Mouse (Mus musculus): Measurements from ENCODE around the gene Baz2a. TPM values are rescaled to one million over a fixed set of nuclear protein-coding genes. Genes with fewer than 3 reads are reported as not detected.

Gene Baz2a
- polyA plus RNA-seq, 1 experiment from 2014 or later = 26.2 TPM

- no peak for ATAC-seq (ENCODE audit: insufficient read depth)
Observed at GRCm38 (mm10) chr10:128177316-128177715, 85.9 kb downstream of the Baz2a start.

More at GRCm38 (mm10) chr10:128177316-128177715, 85.9 kb downstream of the Baz2a start:
- DNase-seq = no peak
- 81% methylated on average over 4 of the region's 4 CpGs for WGBS
- Histone ChIP-seq H3K27ac (ENCODE audit: low read depth) (no peak overlapping the region), H3K9ac (no peak overlapping the region), H3K4me3 (ENCODE audit: low read depth, low read length) (no peak overlapping the region), H3K4me2 (no peak overlapping the region), H3K36me3 (ENCODE audit: insufficient read depth) (no peaks in the 10 kb centered on the region), H3K9me3 (ENCODE audit: low read depth, low read length) (no peaks in the 10 kb centered on the region), H3K27me3 (ENCODE audit: insufficient read depth, low read length) (no peaks in the 10 kb centered on the region), H3K4me1 (ENCODE audit: insufficient read depth) (peaks cover 10% of the 10 kb centered on the region)
- no peak for TF ChIP-seq CTCF (IDR thresholded peaks at IDR 0.05; ENCODE audit: low read depth)

MicroRNAs encoded within 50 kb of the gene (microRNA counts, 519-probe panel; counts per million panel counts)
- microRNA mmu-miR-677 = 30.5 counts per million

Small RNAs within 50 kb of the gene (microRNA-seq; reads per million reads assigned to microRNA genes)
- 11.2 reads per million, percentile 25 among the genes with 10 or more reads in this experiment for gene Mir677 (ENCODE audit: borderline number of aligned reads)

Other genes with a start within 250 kb of the Baz2a start
- not detected in 2 replicates for gene Rdh19, start 241.6 kb upstream of the Baz2a start, polyA plus RNA-seq (2014; fragmentation: Nextera tagmentation; extraction: Ambion mirVana)
- not detected in 2 replicates for gene Rdh16f2, start 225.1 kb upstream of the Baz2a start, polyA plus RNA-seq (2014; fragmentation: Nextera tagmentation; extraction: Ambion mirVana)
- gene Rdh7, start 202.8 kb upstream of the Baz2a start, polyA plus RNA-seq (2014; fragmentation: Nextera tagmentation; extraction: Ambion mirVana) = not detected in 2 replicates
- gene Sdr9c7, start 193.1 kb upstream of the Baz2a start, polyA plus RNA-seq (2014; fragmentation: Nextera tagmentation; extraction: Ambion mirVana) = not detected in 2 replicates
- gene Hsd17b6, start 84.0 kb upstream of the Baz2a start, polyA plus RNA-seq (2014; fragmentation: Nextera tagmentation; extraction: Ambion mirVana) = not detected in 2 replicates
- gene Prim1, start 76.4 kb upstream of the Baz2a start, polyA plus RNA-seq (2014; fragmentation: Nextera tagmentation; extraction: Ambion mirVana) = 95.7 and 101 TPM in 2 replicates
- 921 and 936 TPM in 2 replicates for gene Naca, start 56.0 kb upstream of the Baz2a start, polyA plus RNA-seq (2014; fragmentation: Nextera tagmentation; extraction: Ambion mirVana)
- gene Ptges3, start 32.6 kb upstream of the Baz2a start, polyA plus RNA-seq (2014; fragmentation: Nextera tagmentation; extraction: Ambion mirVana) = 548 and 570 TPM in 2 replicates
- 2,183 and 2,273 TPM in 2 replicates for gene Atp5b, start 8.3 kb upstream of the Baz2a start, polyA plus RNA-seq (2014; fragmentation: Nextera tagmentation; extraction: Ambion mirVana)
- 26.5 and 27.6 TPM in 2 replicates for gene Rbms2, start 88.7 kb downstream of the Baz2a start, polyA plus RNA-seq (2014; fragmentation: Nextera tagmentation; extraction: Ambion mirVana)
- 1.8 and 2.3 TPM in 2 replicates for gene Gls2, start 102.9 kb downstream of the Baz2a start, polyA plus RNA-seq (2014; fragmentation: Nextera tagmentation; extraction: Ambion mirVana)
- 27.3 and 29.9 TPM in 2 replicates for gene Spryd4, start 120.2 kb downstream of the Baz2a start, polyA plus RNA-seq (2014; fragmentation: Nextera tagmentation; extraction: Ambion mirVana)
- not detected in 2 replicates for gene Mip, start 134.3 kb downstream of the Baz2a start, polyA plus RNA-seq (2014; fragmentation: Nextera tagmentation; extraction: Ambion mirVana)
- gene Timeless, start 140.5 kb downstream of the Baz2a start, polyA plus RNA-seq (2014; fragmentation: Nextera tagmentation; extraction: Ambion mirVana) = 70.2 and 71.5 TPM in 2 replicates
- gene Apon, start 162.5 kb downstream of the Baz2a start, polyA plus RNA-seq (2014; fragmentation: Nextera tagmentation; extraction: Ambion mirVana) = 0.18 and 0.67 TPM in 2 replicates
- gene Apof, start 177.1 kb downstream of the Baz2a start, polyA plus RNA-seq (2014; fragmentation: Nextera tagmentation; extraction: Ambion mirVana) = not detected in 2 replicates
- gene Stat2, start 179.0 kb downstream of the Baz2a start, polyA plus RNA-seq (2014; fragmentation: Nextera tagmentation; extraction: Ambion mirVana) = 13.1 and 13.8 TPM in 2 replicates
- gene Il23a, start 207.2 kb downstream of the Baz2a start, polyA plus RNA-seq (2014; fragmentation: Nextera tagmentation; extraction: Ambion mirVana) = 0.17 and 0.41 TPM in 2 replicates
- gene Pan2, start 211.8 kb downstream of the Baz2a start, polyA plus RNA-seq (2014; fragmentation: Nextera tagmentation; extraction: Ambion mirVana) = 33.4 and 36.2 TPM in 2 replicates
- gene Cnpy2, start 230.9 kb downstream of the Baz2a start, polyA plus RNA-seq (2014; fragmentation: Nextera tagmentation; extraction: Ambion mirVana) = 317 and 336 TPM in 2 replicates
- 205 and 211 TPM in 2 replicates for gene Cs, start 246.2 kb downstream of the Baz2a start, polyA plus RNA-seq (2014; fragmentation: Nextera tagmentation; extraction: Ambion mirVana)

Data from lung, embryonic 14.5 days (tissue).